Mouse (Mus musculus) testis, adult 2 months (tissue): Measurements from ENCODE around the gene Rapgef3.

Experiments used
- CTCF ChIP-seq: fragments of 200-500 bp; IDR thresholded peaks from 2 replicates; pipeline ENCODE4 v1.5.1; 2012; ENCODE audit warnings: low read depth, mild to moderate bottlenecking, inconsistent platforms, low read length, moderate library complexity; ENCODE audit not compliant: control insufficient read depth, insufficient read depth, insufficient replicate concordance
- POLR2A ChIP-seq: fragments of 200-500 bp; IDR thresholded peaks from 2 replicates; pipeline ENCODE4 v1.6.1; 2012; ENCODE audit warnings: low read depth, mild to moderate bottlenecking, inconsistent platforms, low read length, moderate library complexity; ENCODE audit not compliant: control insufficient read depth

DNA sequence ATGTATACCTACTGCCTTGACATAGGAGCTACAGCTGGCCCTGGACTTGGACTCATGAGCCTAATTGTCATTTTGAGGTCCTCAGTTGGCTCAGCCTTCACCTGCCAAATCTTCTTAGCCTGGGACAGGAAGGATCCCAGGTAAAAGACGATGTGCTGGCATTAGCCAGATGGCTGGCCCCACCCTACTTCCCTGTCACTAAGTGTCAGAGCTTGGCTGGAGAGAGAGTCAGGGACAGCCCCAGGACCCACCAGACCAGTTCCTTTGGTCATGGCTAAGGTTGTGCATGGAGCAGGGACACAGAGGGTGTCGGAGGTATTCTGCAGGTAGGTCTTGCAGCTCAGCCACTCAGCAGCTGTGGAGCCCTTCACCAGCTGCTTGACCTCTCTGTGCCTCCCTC is 3.2 kb downstream of the Rapgef3 start:
- no peak for TF ChIP-seq POLR2A
- TF ChIP-seq CTCF = no peak
